Mouse (Mus musculus): ENCODE data around the gene Kars. TPM values are rescaled to one million over a fixed set of nuclear protein-coding genes. Genes with fewer than 3 reads are reported as not detected.

Gene Kars
- polyA plus RNA-seq, 1 experiment: 65.7 TPM

DNA sequence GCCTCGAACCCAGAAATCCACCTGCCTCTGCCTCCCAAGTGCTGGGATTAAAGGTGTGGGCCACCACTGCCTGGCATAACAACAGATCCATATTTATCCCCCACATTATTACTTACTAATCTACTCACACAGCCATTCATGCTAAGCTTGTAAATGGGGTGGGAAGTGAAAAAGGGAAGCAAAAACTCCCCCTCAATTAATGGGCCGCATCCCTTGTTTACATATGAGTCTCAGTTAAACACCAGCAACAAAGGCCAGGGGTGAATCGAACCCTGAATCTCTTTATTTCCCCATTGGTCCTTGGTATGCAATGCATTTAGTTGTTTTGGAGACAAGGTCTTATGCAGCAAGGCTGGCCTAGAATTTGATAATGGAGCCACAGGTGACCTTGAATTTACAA lies 60.3 kb downstream of the Kars start:
- DNase-seq (ENCODE audit: extremely low spot score in 1 of 2, low spot score in 1 of 2): no peak

- no peak for DNase-seq (ENCODE audit: extremely low spot score in 1 of 2, low spot score in 1 of 2)
Observed at GRCm38 (mm10) chr8:111947954-111948353, 63.2 kb downstream of the Kars start.

- DNase-seq (ENCODE audit: extremely low spot score in 1 of 2, low spot score in 1 of 2): no peak
Observed at GRCm38 (mm10) chr8:111947144-111947543, 64.0 kb downstream of the Kars start.

DNA sequence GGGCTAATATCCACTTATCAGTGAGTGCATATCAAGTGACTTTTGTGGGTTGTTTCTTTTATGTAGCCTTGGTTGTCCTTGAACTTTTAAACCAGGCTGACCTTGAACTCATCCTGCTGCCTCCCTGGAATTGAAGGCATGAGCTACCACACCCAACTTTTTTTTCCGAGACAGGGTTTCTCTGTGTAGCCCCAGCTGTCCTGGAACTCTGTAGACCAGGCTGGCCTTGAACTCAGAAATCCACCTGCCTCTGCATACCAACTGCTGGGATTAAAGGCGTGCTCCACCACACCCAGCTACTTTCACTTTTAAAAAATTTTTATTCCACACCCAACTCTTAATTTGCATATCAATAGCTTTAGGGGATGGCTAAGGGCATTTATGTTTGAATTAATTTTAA lies 67.6 kb downstream of the Kars start:
- no peak for DNase-seq (ENCODE audit: extremely low spot score in 1 of 2, low spot score in 1 of 2)

Other genes starting within 250 kb of the Kars start
- gene Cfdp1, start 157.0 kb downstream of the Kars start, polyA plus RNA-seq (2012; rRNA removed): 101 and 111 TPM in 2 replicates
- gene Tmem170, start 134.6 kb downstream of the Kars start, polyA plus RNA-seq (2012; rRNA removed): 3.8 TPM in 2 replicates
- gene Chst5, start 100.9 kb downstream of the Kars start, polyA plus RNA-seq (2012; rRNA removed): 1.2 and 1.4 TPM in 2 replicates
- gene Tmem231, start 77.4 kb downstream of the Kars start, polyA plus RNA-seq (2012; rRNA removed): 13.3 and 13.9 TPM in 2 replicates
- 251 and 275 TPM in 2 replicates for gene Gabarapl2, start 70.6 kb downstream of the Kars start, polyA plus RNA-seq (2012; rRNA removed)
- 7.8 and 8.0 TPM in 2 replicates for gene Adat1, start 19.0 kb downstream of the Kars start, polyA plus RNA-seq (2012; rRNA removed)
- gene Terf2ip, start 75 bp upstream of the Kars start, polyA plus RNA-seq (2012; rRNA removed): 34.1 and 36.1 TPM in 2 replicates
- gene Gm6793, start 3.7 kb upstream of the Kars start, polyA plus RNA-seq (2012; rRNA removed): 0.17 and 0.36 TPM in 2 replicates